Mouse (Mus musculus) heart, embryonic 14.5 days (tissue): ENCODE measurements around the gene Tmem125. TPM values are rescaled to one million over a fixed set of nuclear protein-coding genes. Genes with fewer than 3 reads are reported as not detected.

ENCODE experiments used
- ATAC-seq: fragments of 200-750 bp; cut with Nextera tagmentation; 2 replicates; pipeline ENCODE4 v1.8.0; 2017; ENCODE audit warnings: low read depth, moderate TSS enrichment; ENCODE audit not compliant: insufficient number of reproducible peaks, insufficient read depth, low FRiP score
- H3K27ac ChIP-seq, 2 experiments: fragments of 200-500 bp in 1 of 2; fragments of 300-500 bp in 1 of 2; sonication (generic) in 1 of 2; replicated peaks in 1 of 2; 2 replicates each; pipeline ENCODE4 v1.5.1; 2012 to 2014; ENCODE audit warnings: low read depth in 2 of 2, low read length in 2 of 2, control low read depth in 1 of 2, mild to moderate bottlenecking in 1 of 2, mixed read lengths in 1 of 2; ENCODE audit not compliant: control insufficient read depth in 1 of 2, insufficient read depth in 1 of 2
- H3K27me3 ChIP-seq: fragments of 300-500 bp; sonication (generic); 2 replicates; pipeline ENCODE4 v1.6.1; 2014; ENCODE audit warnings: mild to moderate bottlenecking, low read length, control low read depth; ENCODE audit not compliant: control insufficient read depth, insufficient read depth
- H3K36me3 ChIP-seq: fragments of 300-500 bp; sonication (generic); 2 replicates; pipeline ENCODE4 v1.6.1; 2014; ENCODE audit warnings: mild to moderate bottlenecking, control low read depth, low read length, mixed read lengths; ENCODE audit not compliant: control insufficient read depth, insufficient read depth
- H3K4me1 ChIP-seq, 2 experiments: fragments of 200-500 bp in 1 of 2; fragments of 300-500 bp in 1 of 2; sonication (generic) in 1 of 2; 2 replicates each; pipeline ENCODE4 v1.6.1; 2012 to 2014; ENCODE audit warnings: low read length in 2 of 2, control low read depth in 1 of 2, mixed read lengths in 1 of 2; ENCODE audit not compliant: control insufficient read depth in 2 of 2, insufficient read depth in 2 of 2
- H3K4me2 ChIP-seq: fragments of 300-500 bp; sonication (generic); 2 replicates; pipeline ENCODE4 v1.6.1; 2014; ENCODE audit warnings: mild to moderate bottlenecking, low read length
- H3K4me3 ChIP-seq, 2 experiments: fragments of 200-500 bp in 1 of 2; fragments of 300-500 bp in 1 of 2; sonication (generic) in 1 of 2; 2 replicates each; pipeline ENCODE4 v1.5.1; 2012 to 2014; ENCODE audit warnings: low read length in 2 of 2, mild to moderate bottlenecking in 2 of 2, control low read depth in 1 of 2, low read depth in 1 of 2, moderate library complexity in 1 of 2; ENCODE audit not compliant: control insufficient read depth in 1 of 2, insufficient read depth in 1 of 2
- H3K9ac ChIP-seq: fragments of 300-500 bp; sonication (generic); 2 replicates; pipeline ENCODE4 v1.6.1; 2014; ENCODE audit warnings: mild to moderate bottlenecking, low read length
- H3K9me3 ChIP-seq: fragments of 300-500 bp; sonication (generic); 2 replicates; pipeline ENCODE4 v1.6.1; 2016; ENCODE audit warnings: low read length, control low read depth; ENCODE audit not compliant: control insufficient read depth
- WGBS: fragments of 180-500 bp; shearing (Covaris S2); extraction: QIAGEN DNeasy Blood & Tissue Kit; methylation state at CpG from one replicate; pipeline ENCODE4 v1.1.7; 2014; 5-methylcytosine and 5-hydroxymethylcytosine counted together
- polyA plus RNA-seq: library from polyadenylated mRNA; unstranded; fragments of >200 nt; fragmentation: Nextera tagmentation; extraction: Ambion mirVana; gene quantifications from 2 replicates; pipeline ENCODE4 v1.2.1, GENCODE M21; 2014

Gene Tmem125
- polyA plus RNA-seq, 1 experiment from 2014 or later = 0.43 TPM

- H3K27me3 ChIP-seq = peaks cover 7% of the 10 kb centered on the region
- H3K9me3 ChIP-seq = no peaks in the 10 kb centered on the region
- no peak overlapping the region for H3K27ac ChIP-seq
- ATAC-seq = no peak
- H3K4me3 ChIP-seq = no peak overlapping the region
- no peak overlapping the region for H3K4me2 ChIP-seq
- no peak overlapping the region for H3K9ac ChIP-seq
- no peaks in the 10 kb centered on the region for H3K4me1 ChIP-seq
- WGBS = 79% methylated on average over 15 of the region's 15 CpGs
- H3K36me3 ChIP-seq = no peaks in the 10 kb centered on the region
Measured at GRCm38 (mm10) chr4:118571441-118571840, 27.6 kb upstream of the Tmem125 start.

GRCm38 (mm10) chr4:118569320-118569719 lies 25.5 kb upstream of the Tmem125 start:
- peak; percentile 11; the same call in 1 of the 2 replicates for ATAC-seq

GRCm38 (mm10) chr4:118568709-118569108 lies 24.9 kb upstream of the Tmem125 start:
- H3K4me2 ChIP-seq = no peak overlapping the region
- 0 out of 2 replicates have a peak, but pooled peaks have one; percentile 7 for ATAC-seq
- H3K27ac ChIP-seq = no peak overlapping the region
- H3K4me3 ChIP-seq = no peak overlapping the region
- no peak overlapping the region for H3K9ac ChIP-seq
- H3K4me1 ChIP-seq = no peaks in the 10 kb centered on the region
- 31% methylated on average over 10 of the region's 10 CpGs for WGBS
- H3K27me3 ChIP-seq = peaks cover 5% of the 10 kb centered on the region; the same call in 1 of the 2 replicates
- H3K36me3 ChIP-seq = no peaks in the 10 kb centered on the region
- H3K9me3 ChIP-seq = no peaks in the 10 kb centered on the region

More at GRCm38 (mm10) chr4:118569320-118569719, 25.5 kb upstream of the Tmem125 start:
- Histone ChIP-seq H3K9ac (no peak overlapping the region), H3K36me3 (no peaks in the 10 kb centered on the region), H3K27ac (no peak overlapping the region), H3K4me2 (no peak overlapping the region), H3K27me3 (peaks cover 5% of the 10 kb centered on the region; the same call in 1 of the 2 replicates), H3K4me3 (no peak overlapping the region), H3K4me1 (no peaks in the 10 kb centered on the region), H3K9me3 (no peaks in the 10 kb centered on the region)
- WGBS = 59% methylated on average over 23 of the region's 23 CpGs

GRCm38 (mm10) chr4:118566161-118566676 lies 22.4 kb upstream of the Tmem125 start:
- Histone ChIP-seq H3K4me3 (no peak overlapping the region), H3K27ac (no peak overlapping the region), H3K4me2 (no peak overlapping the region), H3K9ac (no peak overlapping the region), H3K4me1 (no peaks in the 10 kb centered on the region), H3K27me3 (no peaks in the 10 kb centered on the region), H3K9me3 (no peaks in the 10 kb centered on the region; the same call in 1 of the 2 replicates), H3K36me3 (no peaks in the 10 kb centered on the region)
- no peak for ATAC-seq
- 34% methylated on average over 7 of the region's 7 CpGs for WGBS

- Histone ChIP-seq H3K36me3 (no peaks in the 10 kb centered on the region), H3K27me3 (peaks cover 4% of the 10 kb centered on the region; the same call in 1 of the 2 replicates), H3K4me1 (no peaks in the 10 kb centered on the region), H3K27ac (no peak overlapping the region), H3K9ac (no peak overlapping the region), H3K4me2 (no peak overlapping the region), H3K4me3 (no peak overlapping the region), H3K9me3 (no peaks in the 10 kb centered on the region; the same call in 1 of the 2 replicates)
- 69% methylated on average over 3 of the region's 3 CpGs for WGBS
- ATAC-seq = no peak
Measured at GRCm38 (mm10) chr4:118564926-118565279, 21.1 kb upstream of the Tmem125 start.

- Histone ChIP-seq H3K27me3 (peaks cover 4% of the 10 kb centered on the region; the same call in 1 of the 2 replicates), H3K4me2 (no peak overlapping the region), H3K9ac (no peak overlapping the region), H3K4me1 (no peaks in the 10 kb centered on the region), H3K27ac (no peak overlapping the region), H3K9me3 (no peaks in the 10 kb centered on the region; the same call in 1 of the 2 replicates), H3K4me3 (no peak overlapping the region), H3K36me3 (no peaks in the 10 kb centered on the region)
- peak; percentile 32; the same call in 1 of the 2 replicates for ATAC-seq
- 72% methylated on average over 13 of the region's 13 CpGs for WGBS
Measured at GRCm38 (mm10) chr4:118564062-118564925, 20.4 kb upstream of the Tmem125 start.

- ATAC-seq = 0 out of 2 replicates have a peak, but pooled peaks have one; percentile 31
- WGBS = 66% methylated on average over 3 of the region's 3 CpGs
- Histone ChIP-seq H3K9me3 (no peaks in the 10 kb centered on the region), H3K4me2 (no peak overlapping the region), H3K4me1 (no peaks in the 10 kb centered on the region), H3K27ac (no peak overlapping the region), H3K27me3 (no peaks in the 10 kb centered on the region), H3K9ac (no peak overlapping the region), H3K4me3 (no peak overlapping the region), H3K36me3 (no peaks in the 10 kb centered on the region)
Measured at GRCm38 (mm10) chr4:118553039-118553649, 9.3 kb upstream of the Tmem125 start.
